Mouse (Mus musculus): ENCODE measurements around the gene Reps2.
A peak's percentile ranks its signal among the peaks of the same experiment; 100 is the strongest.

The Reps2 gene

GRCm38 (mm10) chrX:162643091-162643788 is at the start of gene Reps2:
Gene Reps2 (minus strand): TSS chrX:162643649.
- peak; percentile 71 for DNase-seq (ENCODE audit: low spot score)

GRCm38 (mm10) chrX:162691272-162691671 is 47.8 kb upstream of the Reps2 start:
- no peak for DNase-seq (ENCODE audit: low spot score)

- no peak for DNase-seq (ENCODE audit: low spot score)
Measured at GRCm38 (mm10) chrX:162685394-162685793, 41.9 kb upstream of the Reps2 start.

GRCm38 (mm10) chrX:162679506-162679905 is 36.1 kb upstream of the Reps2 start:
- DNase-seq (ENCODE audit: low spot score), result peak; percentile 66

GRCm38 (mm10) chrX:162678820-162679219 is 35.4 kb upstream of the Reps2 start:
- peak; percentile 44 for DNase-seq (ENCODE audit: low spot score)

GRCm38 (mm10) chrX:162666166-162666565 is 22.7 kb upstream of the Reps2 start:
- DNase-seq (ENCODE audit: low spot score), result no peak

GRCm38 (mm10) chrX:162660182-162660581 is 16.7 kb upstream of the Reps2 start:
- no peak for DNase-seq (ENCODE audit: low spot score)

GRCm38 (mm10) chrX:162653518-162653917 is 10.1 kb upstream of the Reps2 start:
- DNase-seq (ENCODE audit: low spot score), result no peak

- DNase-seq (ENCODE audit: low spot score), result no peak
Measured at GRCm38 (mm10) chrX:162652445-162652844, 9.0 kb upstream of the Reps2 start.

GRCm38 (mm10) chrX:162651125-162651524 is 7.7 kb upstream of the Reps2 start:
- DNase-seq (ENCODE audit: low spot score), result no peak

GRCm38 (mm10) chrX:162643789-162644092 is 292 bp upstream of the Reps2 start:
- DNase-seq (ENCODE audit: low spot score), result no peak

GRCm38 (mm10) chrX:162642402-162643090 is 903 bp downstream of the Reps2 start:
- DNase-seq (ENCODE audit: low spot score), result peak; percentile 25

- peak; percentile 25 for DNase-seq (ENCODE audit: low spot score)
Measured at GRCm38 (mm10) chrX:162641764-162642163, 1.7 kb downstream of the Reps2 start.

- DNase-seq (ENCODE audit: low spot score), result no peak
Measured at GRCm38 (mm10) chrX:162635159-162635558, 8.3 kb downstream of the Reps2 start.

GRCm38 (mm10) chrX:162622091-162622437 is 21.4 kb downstream of the Reps2 start:
- no peak for DNase-seq (ENCODE audit: low spot score)

- DNase-seq (ENCODE audit: low spot score), result no peak
Measured at GRCm38 (mm10) chrX:162621194-162622090, 22.0 kb downstream of the Reps2 start.

GRCm38 (mm10) chrX:162619705-162620104 is 23.7 kb downstream of the Reps2 start:
- no peak for DNase-seq (ENCODE audit: low spot score)

- DNase-seq (ENCODE audit: low spot score), result no peak
Measured at GRCm38 (mm10) chrX:162618547-162618946, 24.9 kb downstream of the Reps2 start.

- peak; percentile 9 for DNase-seq (ENCODE audit: low spot score)
Measured at GRCm38 (mm10) chrX:162606113-162606512, 37.3 kb downstream of the Reps2 start.

- no peak for DNase-seq (ENCODE audit: low spot score)
Measured at GRCm38 (mm10) chrX:162599666-162600065, 43.8 kb downstream of the Reps2 start.

GRCm38 (mm10) chrX:162591005-162591801 is 52.2 kb downstream of the Reps2 start:
- DNase-seq (ENCODE audit: low spot score), result no peak
